Mouse (Mus musculus): ENCODE results near the gene Lrp2. TPM values are rescaled to one million over a fixed set of nuclear protein-coding genes. Genes with fewer than 3 reads are reported as not detected.
A peak's percentile ranks its signal among the peaks of the same experiment; 100 is the strongest.

Lrp2 gene
- polyA plus RNA-seq, 1 experiment = 0.50 TPM

- H3K27me3 ChIP-seq (ENCODE audit: control insufficient read depth, insufficient read depth, low read length) = no peaks in the 10 kb centered on the region
- no peak overlapping the region for H3K4me3 ChIP-seq (ENCODE audit: control insufficient read depth, insufficient read depth, low read length)
- H3K36me3 ChIP-seq (ENCODE audit: control insufficient read depth, insufficient read depth, low read length) = no peaks in the 10 kb centered on the region
- no peaks in the 10 kb centered on the region for H3K4me1 ChIP-seq (replicated peaks; ENCODE audit: control insufficient read depth, insufficient read depth, low read length)
- WGBS = 35% methylated on average over 3 of the region's 3 CpGs
- DNase-seq = peak; percentile 55
- no peak overlapping the region for H3K27ac ChIP-seq (ENCODE audit: control insufficient read depth, insufficient read depth, low read length)
- no peak for TF ChIP-seq CTCF (IDR thresholded peaks at IDR 0.05; ENCODE audit: borderline replicate concordance, control insufficient read depth, extremely low read depth, insufficient read depth, low read length, poor library complexity)
- TF ChIP-seq POLR2A (IDR thresholded peaks at IDR 0.05; ENCODE audit: control insufficient read depth, extremely low read depth, insufficient read depth, low read length, poor library complexity) = no peak
Measured at GRCm38 (mm10) chr2:69428116-69428515, 157.7 kb downstream of the Lrp2 start.

DNA sequence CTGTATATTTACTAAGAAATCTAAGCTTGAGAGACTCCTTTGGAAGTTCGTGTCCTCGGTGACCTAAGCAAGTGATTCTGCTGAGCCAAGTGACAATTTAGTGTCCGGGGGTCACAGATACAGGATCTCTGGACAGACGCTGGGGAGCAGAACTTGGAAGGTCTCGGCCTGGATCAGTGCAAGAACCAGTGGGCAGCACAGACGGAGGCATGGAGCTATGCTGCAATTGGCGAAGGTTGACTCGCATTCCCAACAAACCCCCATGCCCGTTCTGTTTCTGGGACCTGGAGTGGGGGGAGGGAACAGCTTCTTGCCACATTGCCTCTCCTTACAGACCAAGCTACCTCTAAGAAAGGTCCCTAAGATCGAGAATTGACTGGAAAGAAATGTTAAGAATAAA lies 158.7 kb downstream of the Lrp2 start:
- WGBS = 93% methylated on average over 10 of the region's 10 CpGs
- H3K27me3 ChIP-seq (ENCODE audit: control insufficient read depth, insufficient read depth, low read length) = no peaks in the 10 kb centered on the region
- H3K4me3 ChIP-seq (ENCODE audit: control insufficient read depth, insufficient read depth, low read length) = no peak overlapping the region
- TF ChIP-seq POLR2A (IDR thresholded peaks at IDR 0.05; ENCODE audit: control insufficient read depth, extremely low read depth, insufficient read depth, low read length, poor library complexity) = no peak
- TF ChIP-seq CTCF (IDR thresholded peaks at IDR 0.05; ENCODE audit: borderline replicate concordance, control insufficient read depth, extremely low read depth, insufficient read depth, low read length, poor library complexity) = no peak
- H3K27ac ChIP-seq (ENCODE audit: control insufficient read depth, insufficient read depth, low read length) = no peak overlapping the region
- H3K36me3 ChIP-seq (ENCODE audit: control insufficient read depth, insufficient read depth, low read length) = no peaks in the 10 kb centered on the region
- H3K4me1 ChIP-seq (replicated peaks; ENCODE audit: control insufficient read depth, insufficient read depth, low read length) = no peaks in the 10 kb centered on the region
- no peak for DNase-seq

GRCm38 (mm10) chr2:69426081-69426480 lies 159.8 kb downstream of the Lrp2 start:
- WGBS = 88% methylated on average over 1 of the region's 1 CpGs
- TF ChIP-seq POLR2A (IDR thresholded peaks at IDR 0.05; ENCODE audit: control insufficient read depth, extremely low read depth, insufficient read depth, low read length, poor library complexity) (no peak), CTCF (IDR thresholded peaks at IDR 0.05; ENCODE audit: borderline replicate concordance, control insufficient read depth, extremely low read depth, insufficient read depth, low read length, poor library complexity) (no peak)
- H3K36me3 ChIP-seq (ENCODE audit: control insufficient read depth, insufficient read depth, low read length) = no peaks in the 10 kb centered on the region

GRCm38 (mm10) chr2:69424829-69425228 lies 161.0 kb downstream of the Lrp2 start:
- no peak for DNase-seq
- 89% methylated on average over 5 of the region's 5 CpGs for WGBS
- TF ChIP-seq POLR2A (IDR thresholded peaks at IDR 0.05; ENCODE audit: control insufficient read depth, extremely low read depth, insufficient read depth, low read length, poor library complexity) (no peak), CTCF (IDR thresholded peaks at IDR 0.05; ENCODE audit: borderline replicate concordance, control insufficient read depth, extremely low read depth, insufficient read depth, low read length, poor library complexity) (no peak)
- no peak overlapping the region for H3K27ac ChIP-seq (ENCODE audit: control insufficient read depth, insufficient read depth, low read length)
- H3K27me3 ChIP-seq (ENCODE audit: control insufficient read depth, insufficient read depth, low read length) = no peaks in the 10 kb centered on the region
- no peaks in the 10 kb centered on the region for H3K36me3 ChIP-seq (ENCODE audit: control insufficient read depth, insufficient read depth, low read length)
- H3K4me3 ChIP-seq (ENCODE audit: control insufficient read depth, insufficient read depth, low read length) = no peak overlapping the region
- H3K4me1 ChIP-seq (replicated peaks; ENCODE audit: control insufficient read depth, insufficient read depth, low read length) = no peaks in the 10 kb centered on the region

More at GRCm38 (mm10) chr2:69426081-69426480, 159.8 kb downstream of the Lrp2 start:
- Histone ChIP-seq H3K4me3 (ENCODE audit: control insufficient read depth, insufficient read depth, low read length) (no peak overlapping the region), H3K4me1 (replicated peaks; ENCODE audit: control insufficient read depth, insufficient read depth, low read length) (no peaks in the 10 kb centered on the region), H3K27me3 (ENCODE audit: control insufficient read depth, insufficient read depth, low read length) (no peaks in the 10 kb centered on the region), H3K27ac (ENCODE audit: control insufficient read depth, insufficient read depth, low read length) (no peak overlapping the region)
- DNase-seq = no peak

DNA sequence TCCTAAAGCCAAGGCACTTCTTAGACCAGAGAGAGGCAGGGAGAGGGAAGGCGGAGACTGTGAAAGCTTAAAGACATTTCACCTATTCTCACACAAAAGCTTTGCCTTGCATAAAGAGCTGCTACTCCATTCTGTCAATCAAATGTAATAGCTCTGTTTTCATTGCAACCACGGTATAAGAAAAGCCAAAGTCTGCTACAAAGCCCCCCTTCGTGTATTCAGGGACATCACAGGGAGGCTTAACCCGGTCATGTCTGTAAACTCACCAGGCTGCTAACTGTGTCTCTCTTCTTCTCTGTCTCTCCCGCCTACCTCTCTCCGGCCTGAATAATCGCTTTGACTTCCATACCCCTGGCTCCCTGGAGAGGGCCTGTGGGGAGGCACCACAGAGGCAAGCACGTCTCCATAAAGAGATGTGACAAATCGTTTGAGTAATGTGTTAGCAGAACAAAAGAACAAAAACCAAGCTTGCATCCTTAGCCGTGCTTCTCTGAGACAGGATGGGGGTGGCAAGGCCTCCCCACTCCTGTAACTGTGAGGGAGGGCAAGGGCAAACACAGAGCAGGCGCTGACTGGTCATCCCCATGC lies 167.5 kb downstream of the Lrp2 start:
- TF ChIP-seq CTCF (IDR thresholded peaks at IDR 0.05; ENCODE audit: borderline replicate concordance, control insufficient read depth, extremely low read depth, insufficient read depth, low read length, poor library complexity) = no peak
- no peak for TF ChIP-seq POLR2A (IDR thresholded peaks at IDR 0.05; ENCODE audit: control insufficient read depth, extremely low read depth, insufficient read depth, low read length, poor library complexity)
- H3K27me3 ChIP-seq (ENCODE audit: control insufficient read depth, insufficient read depth, low read length) = no peaks in the 10 kb centered on the region
- no peak for DNase-seq
- H3K4me3 ChIP-seq (ENCODE audit: control insufficient read depth, insufficient read depth, low read length) = no peak overlapping the region
- WGBS = 71% methylated on average over 11 of the region's 11 CpGs
- no peak overlapping the region for H3K27ac ChIP-seq (ENCODE audit: control insufficient read depth, insufficient read depth, low read length)
- H3K4me1 ChIP-seq (replicated peaks; ENCODE audit: control insufficient read depth, insufficient read depth, low read length) = no peaks in the 10 kb centered on the region
- no peaks in the 10 kb centered on the region for H3K36me3 ChIP-seq (ENCODE audit: control insufficient read depth, insufficient read depth, low read length)

- Histone ChIP-seq H3K4me3 (ENCODE audit: control insufficient read depth, insufficient read depth, low read length) (no peak overlapping the region), H3K36me3 (ENCODE audit: control insufficient read depth, insufficient read depth, low read length) (no peaks in the 10 kb centered on the region), H3K27me3 (ENCODE audit: control insufficient read depth, insufficient read depth, low read length) (no peaks in the 10 kb centered on the region), H3K4me1 (replicated peaks; ENCODE audit: control insufficient read depth, insufficient read depth, low read length) (no peaks in the 10 kb centered on the region), H3K27ac (ENCODE audit: control insufficient read depth, insufficient read depth, low read length) (no peak overlapping the region)
- no peak for TF ChIP-seq POLR2A (IDR thresholded peaks at IDR 0.05; ENCODE audit: control insufficient read depth, extremely low read depth, insufficient read depth, low read length, poor library complexity)
- no peak for TF ChIP-seq CTCF (IDR thresholded peaks at IDR 0.05; ENCODE audit: borderline replicate concordance, control insufficient read depth, extremely low read depth, insufficient read depth, low read length, poor library complexity)
- WGBS = 4% methylated on average over 6 of the region's 6 CpGs
- DNase-seq = no peak
Measured at GRCm38 (mm10) chr2:69415070-69415469, 170.8 kb downstream of the Lrp2 start.

DNA sequence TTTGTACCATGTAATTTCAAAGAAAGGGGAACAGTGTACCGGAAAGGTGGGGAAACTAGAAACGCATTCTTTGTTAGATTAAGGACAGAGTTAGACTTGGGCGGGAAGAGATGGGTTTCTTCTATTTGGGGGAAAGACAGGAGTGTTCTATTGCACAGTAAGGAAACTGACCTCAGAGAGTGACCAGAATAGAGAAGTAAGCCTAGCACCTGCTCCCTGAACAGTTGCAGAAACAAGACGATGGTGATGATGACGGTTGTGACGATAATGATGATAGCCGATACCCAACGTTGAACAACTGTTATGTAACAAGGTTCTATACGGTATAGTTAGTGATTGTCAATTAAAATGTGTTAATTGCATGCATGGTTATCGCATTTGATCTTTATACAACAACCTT lies 171.3 kb downstream of the Lrp2 start:
- 60% methylated on average over 10 of the region's 10 CpGs for WGBS
- no peaks in the 10 kb centered on the region for H3K36me3 ChIP-seq (ENCODE audit: control insufficient read depth, insufficient read depth, low read length)
- TF ChIP-seq POLR2A (IDR thresholded peaks at IDR 0.05; ENCODE audit: control insufficient read depth, extremely low read depth, insufficient read depth, low read length, poor library complexity) = no peak
- TF ChIP-seq CTCF (IDR thresholded peaks at IDR 0.05; ENCODE audit: borderline replicate concordance, control insufficient read depth, extremely low read depth, insufficient read depth, low read length, poor library complexity) = no peak
- DNase-seq = no peak
- H3K27ac ChIP-seq (ENCODE audit: control insufficient read depth, insufficient read depth, low read length) = no peak overlapping the region
- no peak overlapping the region for H3K4me3 ChIP-seq (ENCODE audit: control insufficient read depth, insufficient read depth, low read length)
- no peaks in the 10 kb centered on the region for H3K27me3 ChIP-seq (ENCODE audit: control insufficient read depth, insufficient read depth, low read length)
- H3K4me1 ChIP-seq (replicated peaks; ENCODE audit: control insufficient read depth, insufficient read depth, low read length) = no peaks in the 10 kb centered on the region
